Mouse (Mus musculus): Measurements from ENCODE around the gene Proz.

DNA sequence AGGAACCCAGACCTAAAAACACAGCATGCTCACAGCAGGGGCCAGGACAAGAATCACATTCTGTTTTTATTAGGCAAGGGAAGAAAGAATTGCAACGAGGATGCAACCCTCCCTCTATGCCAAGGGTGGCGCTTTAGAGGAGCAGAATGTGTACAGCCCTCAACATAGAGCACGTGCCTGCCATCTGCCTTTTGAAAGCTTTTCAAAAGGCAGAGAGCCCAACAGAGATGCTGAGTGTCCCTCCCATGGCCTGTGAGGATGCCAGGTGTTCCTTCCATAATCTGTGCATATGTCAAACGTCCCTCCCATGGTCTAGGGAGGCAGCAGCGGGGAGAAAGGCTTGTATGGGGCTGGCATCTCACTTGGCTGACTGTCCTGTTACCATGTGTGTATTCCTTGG lies 13.1 kb upstream of the Proz start:
- TF ChIP-seq HCFC1 (IDR thresholded peaks at IDR 0.05; ENCODE audit: borderline replicate concordance, insufficient read depth, low read length) (no peak), MAFK (IDR thresholded peaks at IDR 0.05; ENCODE audit: insufficient read depth, low read depth, low read length) (no peak)
